Mouse (Mus musculus) frontal cortex, adult 2 months (tissue): ENCODE measurements around the gene Slc36a3. TPM values are rescaled to one million over a fixed set of nuclear protein-coding genes. Genes with fewer than 3 reads are reported as not detected.
"Not testable (repeated sequence)": the region's sequence is repeated elsewhere in the genome, so short reads cannot be mapped to it uniquely, and the experiment has no call there.

ENCODE experiments used
- DNase-seq, 2 experiments: peaks; one replicate each; pipeline ENCODE4 v3.0.0; 2022; ENCODE audit warnings: low spot score in 1 of 2; ENCODE audit errors: extremely low spot score in 1 of 2
- polyA plus RNA-seq: library from polyadenylated mRNA; depleted of rRNA; stranded (reverse); fragments of >200 nt; gene quantifications from 2 replicates; pipeline ENCODE4 v1.2.3, GENCODE M21; 2012

Slc36a3 gene
- polyA plus RNA-seq, 1 experiment: not detected

- no peak for DNase-seq
These were observed 40.8 kb downstream of the Slc36a3 start for GRCm38 (mm10) chr11:55110566-55111169.

- no peak for DNase-seq
These were observed 41.8 kb downstream of the Slc36a3 start for GRCm38 (mm10) chr11:55109521-55110300.

GRCm38 (mm10) chr11:55106636-55107035 is 44.9 kb downstream of the Slc36a3 start:
- no peak for DNase-seq

GRCm38 (mm10) chr11:55105389-55105788 is 46.1 kb downstream of the Slc36a3 start:
- no peak for DNase-seq

GRCm38 (mm10) chr11:55103229-55103628 is 48.3 kb downstream of the Slc36a3 start:
- DNase-seq: no peak

GRCm38 (mm10) chr11:55102015-55102414 is 49.5 kb downstream of the Slc36a3 start:
- no peak for DNase-seq

GRCm38 (mm10) chr11:55099868-55100267 is 51.6 kb downstream of the Slc36a3 start:
- DNase-seq: no peak

GRCm38 (mm10) chr11:55099019-55099771 is 52.3 kb downstream of the Slc36a3 start:
- no peak for DNase-seq

GRCm38 (mm10) chr11:55098189-55098915 is 53.2 kb downstream of the Slc36a3 start:
- DNase-seq: no peak

- peak; percentile 92 to 95 for DNase-seq
These were observed 53.9 kb downstream of the Slc36a3 start, which contains the start of gene Gm2a for GRCm38 (mm10) chr11:55097463-55098188. TSS of gene Gm2a (plus strand) at chr11:55098115.

- DNase-seq: no peak
These were observed 54.6 kb downstream of the Slc36a3 start for GRCm38 (mm10) chr11:55096731-55097462.

GRCm38 (mm10) chr11:55096296-55096695 is 55.2 kb downstream of the Slc36a3 start:
- not testable (repeated sequence) for DNase-seq

GRCm38 (mm10) chr11:55093096-55093495 is 58.4 kb downstream of the Slc36a3 start:
- no peak for DNase-seq

GRCm38 (mm10) chr11:55089892-55090291 is 61.6 kb downstream of the Slc36a3 start:
- DNase-seq: no peak

GRCm38 (mm10) chr11:55087006-55087405 is 64.5 kb downstream of the Slc36a3 start:
- DNase-seq: peak in 1 of 2 experiments; percentile 81

- DNase-seq: no peak
These were observed 66.1 kb downstream of the Slc36a3 start for GRCm38 (mm10) chr11:55085396-55085795.

- no peak for DNase-seq
These were observed 66.9 kb downstream of the Slc36a3 start for GRCm38 (mm10) chr11:55084629-55085028.

- DNase-seq: no peak
These were observed 70.3 kb downstream of the Slc36a3 start for GRCm38 (mm10) chr11:55081206-55081605.

- DNase-seq: no peak
These were observed 72.3 kb downstream of the Slc36a3 start for GRCm38 (mm10) chr11:55079180-55079579.
